Mouse (Mus musculus): ENCODE data around the gene Gm11939. TPM values are rescaled to one million over a fixed set of nuclear protein-coding genes. Genes with fewer than 3 reads are reported as not detected.

Gene Gm11939
- total RNA-seq, 2 experiments from 2014 or later = not detected

Other genes with a start within 250 kb of the Gm11939 start
- not detected for gene Krt25, start 236.5 kb downstream of the Gm11939 start, total RNA-seq (2021)
- not detected for gene Krt26, start 221.5 kb downstream of the Gm11939 start, total RNA-seq (2021)
- not detected for gene Krt27, start 208.4 kb downstream of the Gm11939 start, total RNA-seq (2021)
- gene Krt28, start 184.6 kb downstream of the Gm11939 start, total RNA-seq (2021) = under 1 TPM in 1 of 2 experiments, not detected in 1; 0.25 TPM
- gene Krt10, start 170.1 kb downstream of the Gm11939 start, total RNA-seq (2021) = 1 to 10 TPM; 4.9 to 9.9 TPM
- not detected for gene Krt12, start 137.2 kb downstream of the Gm11939 start, total RNA-seq (2021)
- gene Krt20, start 121.3 kb downstream of the Gm11939 start, total RNA-seq (2021) = 1 to 10 TPM; 2.4 to 2.7 TPM
- gene Krt23, start 66.3 kb downstream of the Gm11939 start, total RNA-seq (2021) = 1 to 10 TPM in 1 of 2 experiments, under 1 TPM in 1; 0.62 to 3.1 TPM
- gene Krt39, start 38.1 kb downstream of the Gm11939 start, total RNA-seq (2021) = not detected
- not detected for gene Krt40, start 16.3 kb downstream of the Gm11939 start, total RNA-seq (2021)
- not detected for gene Krtap3-3, start 8.6 kb downstream of the Gm11939 start, total RNA-seq (2021)
- gene Krtap3-2, start 2.6 kb downstream of the Gm11939 start, total RNA-seq (2021) = not detected
- not detected for gene Krtap3-1, start 7.2 kb upstream of the Gm11939 start, total RNA-seq (2021)
- gene Krtap1-5, start 21.6 kb upstream of the Gm11939 start, total RNA-seq (2021) = not detected
- not detected for gene Krtap1-4, start 24.2 kb upstream of the Gm11939 start, total RNA-seq (2021)
- not detected for gene Krtap1-3, start 31.9 kb upstream of the Gm11939 start, total RNA-seq (2021)
- gene Krtap9-3, start 38.6 kb upstream of the Gm11939 start, total RNA-seq (2021) = not detected
- gene Gm11938, start 43.8 kb upstream of the Gm11939 start, total RNA-seq (2021) = not detected
- gene Gm11937, start 50.7 kb upstream of the Gm11939 start, total RNA-seq (2021) = not detected
- not detected for gene Krtap2-4, start 55.4 kb upstream of the Gm11939 start, total RNA-seq (2021)
- gene Gm11562, start 61.0 kb upstream of the Gm11939 start, total RNA-seq (2021) = not detected
- gene Krtap4-1, start 68.8 kb upstream of the Gm11939 start, total RNA-seq (2021) = not detected
- not detected for gene Krtap4-2, start 75.6 kb upstream of the Gm11939 start, total RNA-seq (2021)
- gene Krtap4-7, start 84.6 kb upstream of the Gm11939 start, total RNA-seq (2021) = not detected
- not detected for gene Gm11555, start 90.8 kb upstream of the Gm11939 start, total RNA-seq (2021)
- not detected for gene Gm11563, start 99.5 kb upstream of the Gm11939 start, total RNA-seq (2021)
- gene Krtap4-6, start 106.5 kb upstream of the Gm11939 start, total RNA-seq (2021) = not detected
- gene Gm14190, start 131.3 kb upstream of the Gm11939 start, total RNA-seq (2021) = not detected
- not detected for gene Gm14180, start 174.8 kb upstream of the Gm11939 start, total RNA-seq (2021)
- not detected for gene Gm11595, start 213.4 kb upstream of the Gm11939 start, total RNA-seq (2021)
- gene Krtap4-8, start 221.2 kb upstream of the Gm11939 start, total RNA-seq (2021) = not detected
- not detected for gene Krtap4-9, start 225.7 kb upstream of the Gm11939 start, total RNA-seq (2021)
- gene Gm11596, start 234.0 kb upstream of the Gm11939 start, total RNA-seq (2021) = not detected
- gene Gm11569, start 239.5 kb upstream of the Gm11939 start, total RNA-seq (2021) = not detected
- gene Gm11554, start 245.0 kb upstream of the Gm11939 start, total RNA-seq (2021) = not detected

Data from adrenal gland, postnatal 4 days (tissue).